In the genomic region with DNA sequence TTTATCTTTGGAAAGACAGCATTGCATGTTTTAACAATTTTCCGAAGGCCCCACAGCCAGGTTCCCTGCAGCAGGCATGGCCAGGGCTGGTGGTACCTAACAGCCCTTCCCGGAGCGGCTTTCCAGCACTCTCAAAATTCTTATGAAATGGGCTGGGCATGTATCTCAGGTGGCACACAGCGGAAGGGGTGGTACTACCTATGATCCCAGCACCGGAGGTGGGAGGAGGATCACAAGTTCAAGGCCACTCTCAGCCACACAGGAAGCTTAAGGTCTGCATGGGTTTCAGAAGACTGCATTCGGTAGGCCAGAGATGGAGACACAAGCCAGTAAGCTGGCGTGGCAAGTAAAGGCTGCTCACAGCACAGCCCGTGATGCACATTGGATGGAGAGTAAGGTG, we compare ENCODE assay signal across 22 mouse cellular contexts. TPM values are rescaled to one million over a fixed set of nuclear protein-coding genes. Genes with fewer than 3 reads are reported as not detected.
A peak's percentile ranks its signal among the peaks of the same experiment; 100 is the strongest.
DNase-seq lines count a peak whose midpoint lies in the region; TF ChIP-seq lines count a peak whose summit lies in the region.
"Had no signal": no experiment of that assay in that cellular context is flagged by ENCODE, and none has a peak within 500 bp of the region (broad histone marks: within the 10 kb centered on the region; RNA-seq: fewer than 3 reads in every experiment).

No protein-coding gene starts in this region.

- intact Hi-C loops in heart, adult 2 months (cut with DNase I), result loop anchor here (5.0 kb wide), 1 partner anchor 873 kb away; no protein-coding TSS in a partner anchor

- no peaks in the 10 kb centered on the region for H3K79me2 ChIP-seq in heart, adult 2 months (replicated peaks; ENCODE audit: control insufficient read depth, insufficient read depth, low read length)

- DNase-seq in heart, adult 11 months, result peak; percentile 89
- DNase-seq in heart, adult 2 months, result no peak
- DNase-seq in CD4-positive helper T cell, adult 2 months (ENCODE audit: low read depth, low spot score), result peak; percentile 35
- DNase-seq in T-cell, adult 2 months (ENCODE audit: low spot score), result peak; percentile 7
- peak; percentile 18 for DNase-seq in naive thymus-derived CD4-positive, alpha-beta T cell, adult 2 months (ENCODE audit: low read depth)
- DNase-seq in layer of hippocampus, postnatal 36 days, result no peak
- no peak for DNase-seq in cerebellum, postnatal 4 days (ENCODE audit: low spot score in 2 of 2)
- DNase-seq: adrenal gland, adult 2 months; adrenal gland, postnatal 25 days; cerebellum, adult 18-20 months; cerebellum, adult 9-11 months; cerebellum, postnatal 36 days; gastrocnemius, postnatal 36 days; heart, adult 18-20 months; heart, postnatal 14 days had no signal

- no peak for TF ChIP-seq CTCF in heart, adult 2 months (IDR thresholded peaks at IDR 0.05)

- H3K27me3 ChIP-seq in heart, adult 2 months (ENCODE audit: control insufficient read depth, insufficient read depth, low read length), result no peaks in the 10 kb centered on the region
- H3K27me3 ChIP-seq: embryonic facial prominence, embryonic 15.5 days; heart, embryonic 15.5 days; hindbrain, embryonic 13.5 days; intestine, embryonic 15.5 days had no signal

- H3K4me3 ChIP-seq in heart, adult 2 months, result no peak overlapping the region
- H3K4me3 ChIP-seq: embryonic facial prominence, embryonic 15.5 days; erythroblast, embryonic 14.5 days; forebrain, embryonic 10.5 days; heart, embryonic 15.5 days; hindbrain, embryonic 13.5 days; intestine, embryonic 15.5 days had no signal

- WGBS in heart, adult 2 months, result 86% methylated on average over 8 of the region's 8 CpGs

- H3K27ac ChIP-seq in heart, adult 2 months, result no peak overlapping the region
- H3K27ac ChIP-seq: embryonic facial prominence, embryonic 15.5 days; forebrain, embryonic 10.5 days; heart, embryonic 15.5 days; hindbrain, embryonic 13.5 days; hindbrain, postnatal 0 days; intestine, embryonic 15.5 days had no signal

- H3K36me3 ChIP-seq in heart, adult 2 months (ENCODE audit: control insufficient read depth, insufficient read depth, low read length), result no peaks in the 10 kb centered on the region

- no peak for TF ChIP-seq POLR2A in heart, adult 2 months (IDR thresholded peaks at IDR 0.05; ENCODE audit: insufficient read depth, low read depth, low read length)

- no peak for TF ChIP-seq EP300 in heart, adult 2 months (IDR thresholded peaks at IDR 0.05; ENCODE audit: insufficient read depth, low read depth, low read length)

- no peaks in the 10 kb centered on the region for H3K4me1 ChIP-seq in heart, adult 2 months (ENCODE audit: control insufficient read depth, insufficient read depth, low read length)
- H3K4me1 ChIP-seq: embryonic facial prominence, embryonic 15.5 days; heart, embryonic 15.5 days; intestine, embryonic 15.5 days had no signal

- no peak overlapping the region for H3K9ac ChIP-seq in heart, adult 2 months (ENCODE audit: low read depth, low read length)
- H3K9ac ChIP-seq: embryonic facial prominence, embryonic 15.5 days; heart, embryonic 15.5 days; hindbrain, embryonic 13.5 days; intestine, embryonic 15.5 days had no signal

RNA-seq across cellular contexts. Expression of a gene that starts 31.6 kb away (rescaled TPM):
- total RNA-seq in heart, adult 2 months (2021), result 100 to 1,000 TPM; 125 to 148 TPM
- 32.0 and 64.0 TPM in 2 replicates for polyA plus RNA-seq in heart, adult 2 months (2012; rRNA removed)
- total RNA-seq in layer of hippocampus, postnatal 36 days (2021), result 10 to 100 TPM; 66.4 to 68.3 TPM

Comparison
In these comparisons a context has a peak if more than half of its experiments do, and no peak if none do; other contexts are left out.
1. DNase-seq: peak in heart, adult 11 months (single experiment), CD4-positive helper T cell, adult 2 months (single experiment), T-cell, adult 2 months (single experiment) and naive thymus-derived CD4-positive, alpha-beta T cell, adult 2 months (single experiment); none in heart, adult 2 months (0 of 2), layer of hippocampus, postnatal 36 days (0 of 2) and cerebellum, postnatal 4 days (0 of 2).